Mouse (Mus musculus) ES-Bruce4 (cell line): ENCODE results near the gene Insl3. TPM values are rescaled to one million over a fixed set of nuclear protein-coding genes. Genes with fewer than 3 reads are reported as not detected.

ENCODE experiments used
- H3K27ac ChIP-seq: 2 replicates; pipeline ENCODE4 v1.5.1; 2012; ENCODE audit warnings: low read length, inconsistent platforms; ENCODE audit not compliant: insufficient read depth
- H3K27me3 ChIP-seq: 2 replicates; pipeline ENCODE4 v1.6.1; 2012; ENCODE audit warnings: mild to moderate bottlenecking, low read length, inconsistent platforms; ENCODE audit not compliant: control insufficient read depth, poor library complexity, insufficient read depth, severe bottlenecking
- H3K36me3 ChIP-seq: 2 replicates; pipeline ENCODE4 v1.6.1; 2012; ENCODE audit warnings: inconsistent platforms, mild to moderate bottlenecking, low read length, moderate library complexity; ENCODE audit not compliant: control insufficient read depth, poor library complexity, insufficient read depth, severe bottlenecking
- H3K4me1 ChIP-seq: one replicate; pipeline ENCODE4 v1.8.1; 2011; ENCODE audit warnings: low read length; ENCODE audit not compliant: control insufficient read depth, insufficient read depth
- H3K4me3 ChIP-seq: 2 replicates; pipeline ENCODE4 v1.5.1; 2011; ENCODE audit warnings: low read depth, mild to moderate bottlenecking, low read length
- H3K9ac ChIP-seq: 2 replicates; pipeline ENCODE4 v1.6.1; 2012; ENCODE audit warnings: low read depth, mild to moderate bottlenecking, inconsistent platforms; ENCODE audit not compliant: poor library complexity, severe bottlenecking
- H3K9me3 ChIP-seq: replicated peaks from 2 replicates; pipeline ENCODE4 v1.6.1; 2012; ENCODE audit warnings: mild to moderate bottlenecking, low read length, inconsistent platforms; ENCODE audit not compliant: control insufficient read depth, poor library complexity, insufficient read depth, severe bottlenecking
- CTCF ChIP-seq: IDR thresholded peaks from one replicate; pipeline ENCODE4 v1.8.1; 2011; ENCODE audit warnings: low read depth, low read length
- EP300 ChIP-seq: IDR thresholded peaks from 2 replicates; pipeline ENCODE4 v1.6.1; 2011; ENCODE audit warnings: low read depth, low read length; ENCODE audit not compliant: insufficient read depth
- POLR2A ChIP-seq: IDR thresholded peaks from one replicate; pipeline ENCODE4 v1.8.1; 2011; ENCODE audit warnings: low read length; ENCODE audit not compliant: insufficient read depth
- polyA plus RNA-seq: library from polyadenylated mRNA; stranded (reverse); fragments of >200 nt; gene quantifications from 2 replicates; pipeline ENCODE4 v1.2.4, GENCODE M21; 2011; ENCODE audit warnings: low read depth; ENCODE audit not compliant: missing spikeins, insufficient read depth, insufficient read length

Gene Insl3
- polyA plus RNA-seq, 1 experiment = 1.3 TPM

GRCm38 (mm10) chr8:71718252-71718651, 29.2 kb downstream of the Insl3 start:
- H3K4me3 ChIP-seq = no peak overlapping the region
- H3K36me3 ChIP-seq = no peaks in the 10 kb centered on the region
- no peaks in the 10 kb centered on the region for H3K9me3 ChIP-seq
- no peak overlapping the region for H3K9ac ChIP-seq
- TF ChIP-seq CTCF (no peak), EP300 (no peak), POLR2A (no peak)
- H3K4me1 ChIP-seq = peaks cover 2% of the 10 kb centered on the region
- H3K27me3 ChIP-seq = no peaks in the 10 kb centered on the region
- no peak overlapping the region for H3K27ac ChIP-seq

- no peaks in the 10 kb centered on the region for H3K27me3 ChIP-seq
- H3K9ac ChIP-seq = no peak overlapping the region
- peaks cover 2% of the 10 kb centered on the region for H3K4me1 ChIP-seq
- no peak overlapping the region for H3K27ac ChIP-seq
- no peaks in the 10 kb centered on the region for H3K9me3 ChIP-seq
- H3K36me3 ChIP-seq = no peaks in the 10 kb centered on the region
- no peak overlapping the region for H3K4me3 ChIP-seq
- TF ChIP-seq POLR2A = no peak
- TF ChIP-seq EP300 = no peak
- TF ChIP-seq CTCF = no peak
Observed at GRCm38 (mm10) chr8:71719218-71719617, 30.2 kb downstream of the Insl3 start.

- no peak for TF ChIP-seq POLR2A
- no peak for TF ChIP-seq CTCF
- TF ChIP-seq EP300 = no peak
Observed at GRCm38 (mm10) chr8:71719928-71720457, 31.0 kb downstream of the Insl3 start.

GRCm38 (mm10) chr8:71723047-71723551, 34.1 kb downstream of the Insl3 start:
- peaks cover 3% of the 10 kb centered on the region for H3K4me1 ChIP-seq
- no peaks in the 10 kb centered on the region for H3K27me3 ChIP-seq
- H3K4me3 ChIP-seq = no peak overlapping the region
- TF ChIP-seq EP300 (no peak), CTCF (no peak), POLR2A (no peak)
- H3K9ac ChIP-seq = no peak overlapping the region
- no peaks in the 10 kb centered on the region for H3K36me3 ChIP-seq
- H3K9me3 ChIP-seq = no peaks in the 10 kb centered on the region
- no peak overlapping the region for H3K27ac ChIP-seq

More at GRCm38 (mm10) chr8:71719928-71720457, 31.0 kb downstream of the Insl3 start:
- Histone ChIP-seq H3K4me3 (no peak overlapping the region), H3K27ac (no peak overlapping the region), H3K9ac (no peak overlapping the region), H3K36me3 (no peaks in the 10 kb centered on the region), H3K9me3 (no peaks in the 10 kb centered on the region), H3K27me3 (no peaks in the 10 kb centered on the region), H3K4me1 (peaks cover 5% of the 10 kb centered on the region)

GRCm38 (mm10) chr8:71724389-71724788, 35.4 kb downstream of the Insl3 start:
- Histone ChIP-seq H3K4me3 (no peak overlapping the region), H3K27ac (no peak overlapping the region), H3K36me3 (no peaks in the 10 kb centered on the region), H3K9me3 (no peaks in the 10 kb centered on the region), H3K9ac (no peak overlapping the region), H3K27me3 (no peaks in the 10 kb centered on the region), H3K4me1 (peaks cover 3% of the 10 kb centered on the region)
- TF ChIP-seq CTCF (no peak), EP300 (no peak), POLR2A (no peak)

GRCm38 (mm10) chr8:71725122-71725924, 36.3 kb downstream of the Insl3 start, which contains the start of gene Fcho1:
Gene Fcho1, minus strand, starts transcription at chr8:71725716.
- H3K9me3 ChIP-seq = no peaks in the 10 kb centered on the region
- H3K9ac ChIP-seq = peak within 1 kb of the TSS; percentile 95
- no peak within 1 kb of the TSS for H3K27ac ChIP-seq
- H3K36me3 ChIP-seq = no peaks in the 10 kb centered on the region
- TF ChIP-seq POLR2A (peak; percentile 23), EP300 (no peak), CTCF (no peak)
- peaks cover 3% of the 10 kb centered on the region for H3K4me1 ChIP-seq
- peak within 1 kb of the TSS; percentile 71 for H3K4me3 ChIP-seq
- H3K27me3 ChIP-seq = no peaks in the 10 kb centered on the region
